Mouse (Mus musculus) heart, postnatal 0 days (tissue): Measurements from ENCODE around the gene Gsx2. TPM values are rescaled to one million over a fixed set of nuclear protein-coding genes. Genes with fewer than 3 reads are reported as not detected.
A peak's percentile ranks its signal among the peaks of the same experiment; 100 is the strongest.

ENCODE experiments used
- ATAC-seq: fragments of 200-750 bp; cut with Nextera tagmentation; 2 replicates; pipeline ENCODE4 v1.8.0; 2017; ENCODE audit warnings: low read depth, moderate number of reproducible peaks, moderate library complexity; ENCODE audit not compliant: insufficient read depth
- DNase-seq: peaks from one replicate; pipeline ENCODE4 v3.0.0-alpha.2; 2016; ENCODE audit warnings: low spot score
- H3K27ac ChIP-seq: fragments of 300-500 bp; sonication (generic); 2 replicates; pipeline ENCODE4 v1.5.1; 2014; ENCODE audit warnings: low read depth, mild to moderate bottlenecking
- H3K27me3 ChIP-seq: fragments of 300-500 bp; sonication (generic); 2 replicates; pipeline ENCODE4 v1.6.1; 2014; ENCODE audit warnings: low read length, mixed read lengths; ENCODE audit not compliant: control insufficient read depth, insufficient read depth
- H3K36me3 ChIP-seq: fragments of 300-500 bp; sonication (generic); replicated peaks from 2 replicates; pipeline ENCODE4 v1.6.1; 2014; ENCODE audit warnings: low read length, mixed read lengths; ENCODE audit not compliant: control insufficient read depth, insufficient read depth
- H3K4me1 ChIP-seq: fragments of 300-500 bp; sonication (generic); 2 replicates; pipeline ENCODE4 v1.6.1; 2014; ENCODE audit warnings: antibody characterized with exemption; ENCODE audit not compliant: control insufficient read depth, insufficient read depth
- H3K4me2 ChIP-seq: fragments of 300-500 bp; sonication (generic); 2 replicates; pipeline ENCODE4 v1.6.1; 2014; ENCODE audit warnings: low read depth, mild to moderate bottlenecking, low read length, moderate library complexity
- H3K4me3 ChIP-seq: fragments of 300-500 bp; sonication (generic); 2 replicates; pipeline ENCODE4 v1.5.1; 2014; ENCODE audit warnings: low read depth, low read length
- H3K9ac ChIP-seq: fragments of 300-500 bp; sonication (generic); replicated peaks from 2 replicates; pipeline ENCODE4 v1.6.1; 2014; ENCODE audit warnings: low read depth, low read length, mixed read lengths
- H3K9me3 ChIP-seq: fragments of 300-500 bp; sonication (generic); replicated peaks from 2 replicates; pipeline ENCODE4 v1.6.1; 2016; ENCODE audit warnings: low read length; ENCODE audit not compliant: control insufficient read depth
- CTCF ChIP-seq: IDR thresholded peaks from 2 replicates; pipeline ENCODE4 v1.5.1; 2016; ENCODE audit warnings: antibody characterized with exemption, control low read depth, low read depth
- EP300 ChIP-seq: IDR thresholded peaks from 2 replicates; pipeline ENCODE4 v1.6.1; 2016; ENCODE audit warnings: antibody characterized with exemption, low read depth
- WGBS: fragments of 180-500 bp; shearing (Covaris S2); extraction: QIAGEN DNeasy Blood & Tissue Kit; methylation state at CpG from one replicate; pipeline ENCODE4 v1.1.7; 2014; 5-methylcytosine and 5-hydroxymethylcytosine counted together
- polyA plus RNA-seq: library from polyadenylated mRNA; unstranded; fragments of >200 nt; fragmentation: Nextera tagmentation; extraction: Ambion mirVana; gene quantifications from 2 replicates; pipeline ENCODE4 v1.2.1, GENCODE M21; 2015
- total RNA-seq: library from RNA; depleted of rRNA; stranded (reverse); fragments of >200 nt; gene quantifications from 2 replicates; pipeline ENCODE4 v1.2.3, GENCODE M21; 2014; ENCODE audit warnings: low replicate concordance; rRNA removed

The Gsx2 gene
- not detected in 2 replicates for total RNA-seq
- not detected in 2 replicates for polyA plus RNA-seq

- Histone ChIP-seq H3K36me3 (no peaks in the 10 kb centered on the region), H3K4me2 (peak within 1 kb of the TSS; percentile 24), H3K9me3 (no peaks in the 10 kb centered on the region), H3K27me3 (peaks cover 100% of the 10 kb centered on the region), H3K4me1 (no peaks in the 10 kb centered on the region), H3K9ac (no peak within 1 kb of the TSS), H3K27ac (no peak within 1 kb of the TSS), H3K4me3 (peak within 1 kb of the TSS; percentile 27)
- TF ChIP-seq EP300 (no peak), CTCF (no peak)
- WGBS: 0% methylated on average over 36 of the region's 41 CpGs
- no peak for DNase-seq
- no peak for ATAC-seq
Observed at GRCm38 (mm10) chr5:75075383-75075941, at the start of gene Gsx2. TSS of gene Gsx2 (plus strand) at chr5:75075601.

- DNase-seq (no peak), ATAC-seq (no peak)
- TF ChIP-seq EP300 (no peak), CTCF (no peak)
- H3K4me3 ChIP-seq: no peak overlapping the region
- no peak overlapping the region for H3K4me2 ChIP-seq
- no peaks in the 10 kb centered on the region for H3K27me3 ChIP-seq
- 0 out of 2 replicates have a peak, but pooled peaks cover 4% of the 10 kb centered on the region for H3K36me3 ChIP-seq
- H3K4me1 ChIP-seq: 0 out of 2 replicates have a peak, but pooled peaks cover 7% of the 10 kb centered on the region
- no peak overlapping the region for H3K27ac ChIP-seq
- H3K9ac ChIP-seq: no peak overlapping the region
- WGBS: 77% methylated on average over 3 of the region's 3 CpGs
- H3K9me3 ChIP-seq: no peaks in the 10 kb centered on the region
Observed at GRCm38 (mm10) chr5:75035475-75035874, 39.9 kb upstream of the Gsx2 start.

GRCm38 (mm10) chr5:75039307-75039706 is 36.1 kb upstream of the Gsx2 start:
- no peak for DNase-seq
- 82% methylated on average over 1 of the region's 1 CpGs for WGBS
- H3K27me3 ChIP-seq: no peaks in the 10 kb centered on the region

GRCm38 (mm10) chr5:75043011-75043445 is 32.4 kb upstream of the Gsx2 start:
- Histone ChIP-seq H3K4me2 (peak overlapping the region; percentile 81), H3K27me3 (no peaks in the 10 kb centered on the region)

More at GRCm38 (mm10) chr5:75039307-75039706, 36.1 kb upstream of the Gsx2 start:
- no peak overlapping the region for H3K27ac ChIP-seq
- H3K4me3 ChIP-seq: no peak overlapping the region
- H3K4me1 ChIP-seq: peaks cover 13% of the 10 kb centered on the region
- no peak overlapping the region for H3K9ac ChIP-seq
- 0 out of 2 replicates have a peak, but pooled peaks cover 4% of the 10 kb centered on the region for H3K9me3 ChIP-seq
- no peak for ATAC-seq
- H3K4me2 ChIP-seq: no peak overlapping the region
- TF ChIP-seq EP300 (no peak), CTCF (no peak)
- 0 out of 2 replicates have a peak, but pooled peaks cover 4% of the 10 kb centered on the region for H3K36me3 ChIP-seq

GRCm38 (mm10) chr5:75043621-75044301 is 31.6 kb upstream of the Gsx2 start:
- no peak for DNase-seq
- peak overlapping the region; percentile 95 for H3K27ac ChIP-seq
- H3K9ac ChIP-seq: peak overlapping the region; percentile 99
- peak overlapping the region; percentile 98 for H3K4me3 ChIP-seq
- H3K4me1 ChIP-seq: peaks cover 13% of the 10 kb centered on the region
- under 1% methylated on average over 36 of the region's 36 CpGs for WGBS
- TF ChIP-seq EP300 (no peak), CTCF (no peak)
- no peaks in the 10 kb centered on the region for H3K36me3 ChIP-seq
- H3K4me2 ChIP-seq: peak overlapping the region; percentile 81
- ATAC-seq: peak; percentile 56
- 0 out of 2 replicates have a peak, but pooled peaks cover 4% of the 10 kb centered on the region for H3K9me3 ChIP-seq
- no peaks in the 10 kb centered on the region for H3K27me3 ChIP-seq

More at GRCm38 (mm10) chr5:75043011-75043445, 32.4 kb upstream of the Gsx2 start:
- DNase-seq: no peak
- ATAC-seq: no peak
- Histone ChIP-seq H3K4me1 (peaks cover 13% of the 10 kb centered on the region), H3K27ac (peak overlapping the region; percentile 95; the same call in 1 of the 2 replicates), H3K36me3 (no peaks in the 10 kb centered on the region), H3K9ac (peak overlapping the region; percentile 99), H3K4me3 (peak overlapping the region; percentile 98), H3K9me3 (0 out of 2 replicates have a peak, but pooled peaks cover 4% of the 10 kb centered on the region)
- WGBS: 13% methylated on average over 9 of the region's 9 CpGs
- no peak for TF ChIP-seq CTCF
- no peak for TF ChIP-seq EP300
